Mouse (Mus musculus) intestine, postnatal 0 days (tissue): ENCODE data around the gene Ankfy1. TPM values are rescaled to one million over a fixed set of nuclear protein-coding genes. Genes with fewer than 3 reads are reported as not detected.
"Not testable (repeated sequence)": the region's sequence is repeated elsewhere in the genome, so short reads cannot be mapped to it uniquely, and the experiment has no call there.

ENCODE experiments used
- ATAC-seq: fragments of 200-750 bp; cut with Nextera tagmentation; 2 replicates; pipeline ENCODE4 v1.8.0; 2017; ENCODE audit warnings: mild to moderate bottlenecking, moderate TSS enrichment, moderate library complexity
- H3K27ac ChIP-seq: fragments of 300-500 bp; sonication (generic); 2 replicates; pipeline ENCODE4 v1.5.1; 2014; ENCODE audit warnings: mild to moderate bottlenecking, low read depth, low read length, moderate library complexity
- H3K27me3 ChIP-seq: fragments of 300-500 bp; sonication (generic); replicated peaks from 2 replicates; pipeline ENCODE4 v1.6.1; 2014; ENCODE audit warnings: low read length, mixed read lengths; ENCODE audit not compliant: control insufficient read depth, insufficient read depth
- H3K36me3 ChIP-seq: fragments of 300-500 bp; sonication (generic); 2 replicates; pipeline ENCODE4 v1.6.1; 2014; ENCODE audit warnings: mild to moderate bottlenecking, moderate library complexity; ENCODE audit not compliant: control insufficient read depth, insufficient read depth
- H3K4me1 ChIP-seq: fragments of 300-500 bp; sonication (generic); replicated peaks from 2 replicates; pipeline ENCODE4 v1.6.1; 2014; ENCODE audit warnings: antibody characterized with exemption, low read length, mixed read lengths; ENCODE audit not compliant: control insufficient read depth, insufficient read depth
- H3K4me2 ChIP-seq: fragments of 300-500 bp; sonication (generic); replicated peaks from 2 replicates; pipeline ENCODE4 v1.6.1; 2014; ENCODE audit warnings: low read depth, mild to moderate bottlenecking, moderate library complexity
- H3K4me3 ChIP-seq: fragments of 300-500 bp; sonication (generic); 2 replicates; pipeline ENCODE4 v1.5.1; 2014; ENCODE audit warnings: low read depth, low read length
- H3K9ac ChIP-seq: fragments of 300-500 bp; sonication (generic); 2 replicates; pipeline ENCODE4 v1.6.1; 2014; ENCODE audit warnings: mild to moderate bottlenecking, low read depth, low read length
- H3K9me3 ChIP-seq: fragments of 300-500 bp; sonication (generic); 2 replicates; pipeline ENCODE4 v1.6.1; 2016; ENCODE audit warnings: mixed run types; ENCODE audit not compliant: control insufficient read depth
- CTCF ChIP-seq: sonication (generic); IDR thresholded peaks from 2 replicates; pipeline ENCODE4 v1.5.1; 2016; ENCODE audit warnings: low read depth, mild to moderate bottlenecking, control low read depth, antibody characterized with exemption, moderate library complexity
- WGBS: fragments of 180-500 bp; shearing (Covaris S2); extraction: QIAGEN DNeasy Blood & Tissue Kit; methylation state at CpG from one replicate; pipeline ENCODE4 v1.1.7; 2014; 5-methylcytosine and 5-hydroxymethylcytosine counted together
- polyA plus RNA-seq: library from polyadenylated mRNA; unstranded; fragments of >200 nt; fragmentation: Nextera tagmentation; extraction: Ambion mirVana; gene quantifications from 2 replicates; pipeline ENCODE4 v1.2.1, GENCODE M21; 2015

The Ankfy1 gene
- polyA plus RNA-seq, 1 experiment from 2014 or later, result 8.3 TPM

DNA sequence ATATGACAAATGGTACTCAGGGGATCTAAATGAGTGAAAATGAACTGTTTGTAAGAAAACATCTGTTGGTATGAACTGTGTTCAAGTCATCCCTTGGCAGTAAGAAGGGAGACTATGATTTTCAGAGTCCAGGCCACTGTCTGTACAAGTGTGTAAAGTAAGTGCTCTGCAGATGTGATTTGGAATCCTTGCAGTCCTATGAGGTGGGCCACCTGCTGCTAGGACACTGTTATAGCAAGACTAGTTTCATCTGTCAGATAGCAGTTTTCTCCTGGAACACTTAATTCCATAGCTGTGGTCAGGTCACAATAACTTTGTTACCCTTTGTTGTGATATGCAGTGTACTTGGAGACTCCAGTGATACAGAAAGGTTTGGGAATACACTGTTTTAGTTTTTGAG is 36.2 kb downstream of the Ankfy1 start:
- Histone ChIP-seq H3K4me3 (no peak overlapping the region), H3K9ac (no peak overlapping the region), H3K27me3 (no peaks in the 10 kb centered on the region), H3K4me1 (no peaks in the 10 kb centered on the region), H3K36me3 (peaks cover 42% of the 10 kb centered on the region), H3K9me3 (no peaks in the 10 kb centered on the region), H3K4me2 (no peak overlapping the region), H3K27ac (no peak overlapping the region)
- ATAC-seq, result no peak
- TF ChIP-seq CTCF, result peak; percentile 68

DNA sequence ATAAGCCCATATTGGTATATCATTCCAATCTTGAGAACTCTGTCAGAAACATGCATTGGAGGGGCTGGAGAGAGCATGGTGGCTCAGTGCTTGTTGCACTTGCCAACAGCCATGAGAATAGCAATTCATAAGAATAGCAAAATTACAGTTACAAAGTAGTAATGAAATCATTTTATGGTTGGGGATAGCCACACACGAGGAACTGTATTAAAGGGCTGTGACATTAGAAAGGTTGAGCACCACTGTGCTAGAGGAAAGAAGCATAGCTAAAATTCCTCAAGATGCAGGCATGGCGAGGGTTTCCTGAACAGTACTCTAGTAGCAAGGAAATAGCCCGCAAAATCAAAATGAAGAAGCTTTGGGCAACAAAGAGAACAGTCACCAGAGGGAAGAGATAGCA is 43.9 kb downstream of the Ankfy1 start:
- no peak overlapping the region for H3K9ac ChIP-seq
- no peak overlapping the region for H3K4me3 ChIP-seq
- peaks cover 80% of the 10 kb centered on the region for H3K36me3 ChIP-seq
- H3K9me3 ChIP-seq, result no peaks in the 10 kb centered on the region
- H3K4me1 ChIP-seq, result no peaks in the 10 kb centered on the region
- no peak overlapping the region for H3K4me2 ChIP-seq
- no peak for ATAC-seq
- TF ChIP-seq CTCF, result no peak
- 85% methylated on average over 3 of the region's 3 CpGs for WGBS
- no peaks in the 10 kb centered on the region for H3K27me3 ChIP-seq
- H3K27ac ChIP-seq, result no peak overlapping the region

GRCm38 (mm10) chr11:72734840-72735518 is 45.2 kb downstream of the Ankfy1 start:
- Histone ChIP-seq H3K9ac (no peak overlapping the region), H3K27ac (no peak overlapping the region), H3K27me3 (no peaks in the 10 kb centered on the region), H3K4me1 (no peaks in the 10 kb centered on the region), H3K4me3 (no peak overlapping the region), H3K36me3 (peaks cover 72% of the 10 kb centered on the region), H3K9me3 (no peaks in the 10 kb centered on the region), H3K4me2 (no peak overlapping the region)
- WGBS, result 68% methylated on average over 4 of the region's 4 CpGs
- TF ChIP-seq CTCF, result no peak
- no peak for ATAC-seq

GRCm38 (mm10) chr11:72735519-72735860 is 45.7 kb downstream of the Ankfy1 start:
- Histone ChIP-seq H3K4me1 (no peaks in the 10 kb centered on the region), H3K4me3 (no peak overlapping the region), H3K27me3 (no peaks in the 10 kb centered on the region), H3K36me3 (peaks cover 70% of the 10 kb centered on the region), H3K27ac (no peak overlapping the region), H3K9me3 (no peaks in the 10 kb centered on the region), H3K4me2 (no peak overlapping the region), H3K9ac (no peak overlapping the region)
- WGBS, result 84% methylated on average over 2 of the region's 2 CpGs
- TF ChIP-seq CTCF, result no peak
- no peak for ATAC-seq

DNA sequence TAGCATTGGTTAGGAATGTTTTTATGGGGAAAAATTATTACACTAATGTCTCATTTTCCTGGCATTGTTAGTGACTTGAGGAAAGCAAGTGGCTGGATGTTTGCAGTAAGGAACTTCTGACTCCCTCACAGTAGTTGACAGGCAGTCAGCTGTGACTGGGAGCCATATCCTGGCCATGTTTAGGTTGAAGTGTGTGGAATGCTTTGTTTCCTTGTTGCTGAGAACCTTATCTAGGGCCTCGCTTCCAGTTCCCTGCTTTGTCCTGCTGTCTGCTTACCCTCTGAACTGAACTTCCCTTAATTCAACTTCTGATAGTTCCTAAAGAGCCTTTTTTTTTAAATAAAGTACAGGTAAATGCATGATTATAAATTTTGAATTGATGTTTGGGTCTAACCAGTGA is 46.5 kb downstream of the Ankfy1 start:
- no peak for ATAC-seq
- Histone ChIP-seq H3K4me1 (no peaks in the 10 kb centered on the region), H3K36me3 (peaks cover 65% of the 10 kb centered on the region), H3K27ac (no peak overlapping the region), H3K27me3 (no peaks in the 10 kb centered on the region), H3K9me3 (no peaks in the 10 kb centered on the region), H3K9ac (no peak overlapping the region), H3K4me3 (no peak overlapping the region), H3K4me2 (no peak overlapping the region)
- no peak for TF ChIP-seq CTCF
- WGBS, result 61% methylated on average over 1 of the region's 1 CpGs

DNA sequence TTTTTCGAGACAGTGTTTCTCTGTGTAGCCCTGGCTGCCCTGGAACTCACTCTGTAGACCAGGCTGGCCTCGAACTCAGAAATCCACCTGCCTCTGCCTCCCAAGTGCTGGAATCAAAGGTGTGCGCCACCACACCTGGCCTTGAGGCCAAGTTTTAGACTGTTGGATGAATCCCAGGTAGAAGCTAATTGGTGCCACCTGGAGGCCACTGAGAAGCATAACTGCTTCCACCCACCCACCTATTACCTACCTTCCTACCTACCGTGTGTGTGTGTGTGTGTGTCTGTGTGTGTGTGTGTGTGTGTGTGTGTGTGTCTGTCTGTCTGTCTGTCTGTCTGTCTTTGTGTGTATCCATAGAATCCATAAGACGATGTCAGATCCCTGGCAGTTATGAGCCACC is 47.7 kb downstream of the Ankfy1 start:
- H3K27me3 ChIP-seq, result not testable (repeated sequence)

GRCm38 (mm10) chr11:72739048-72739447 is 49.2 kb downstream of the Ankfy1 start:
- H3K4me2 ChIP-seq, result no peak overlapping the region
- 88% methylated on average over 1 of the region's 1 CpGs for whole genome bisulfite sequencing
- H3K36me3 ChIP-seq, result peaks cover 53% of the 10 kb centered on the region
- H3K9me3 ChIP-seq, result no peaks in the 10 kb centered on the region
- no peak for ATAC-seq
- H3K27me3 ChIP-seq, result no peaks in the 10 kb centered on the region
- no peak for TF ChIP-seq CTCF
- H3K4me3 ChIP-seq, result no peak overlapping the region
- no peak overlapping the region for H3K27ac ChIP-seq
- no peaks in the 10 kb centered on the region for H3K4me1 ChIP-seq
- H3K9ac ChIP-seq, result no peak overlapping the region

More for the DNA sequence above, 47.7 kb downstream of the Ankfy1 start:
- not testable (repeated sequence) for H3K4me3 ChIP-seq, H3K4me1 ChIP-seq, H3K27ac ChIP-seq, H3K9ac ChIP-seq, ATAC-seq, H3K4me2 ChIP-seq, H3K9me3 ChIP-seq
- TF ChIP-seq CTCF, result peak; percentile 64
- H3K36me3 ChIP-seq, result peaks cover 53% of the 10 kb centered on the region
- 81% methylated on average over 5 of the region's 5 CpGs for WGBS
